Mouse (Mus musculus) layer of hippocampus, adult 9-10 months (tissue): ENCODE measurements around the gene Tmem174.

Source experiments
- DNase-seq: peaks from one replicate; pipeline ENCODE4 v3.0.0; 2022; ENCODE audit warnings: low spot score

Gene Tmem174

GRCm38 (mm10) chr13:98637145-98637544, at the start of gene Tmem174:
Tmem174 (minus strand) TSS chr13:98637410.
- no peak for DNase-seq

DNA sequence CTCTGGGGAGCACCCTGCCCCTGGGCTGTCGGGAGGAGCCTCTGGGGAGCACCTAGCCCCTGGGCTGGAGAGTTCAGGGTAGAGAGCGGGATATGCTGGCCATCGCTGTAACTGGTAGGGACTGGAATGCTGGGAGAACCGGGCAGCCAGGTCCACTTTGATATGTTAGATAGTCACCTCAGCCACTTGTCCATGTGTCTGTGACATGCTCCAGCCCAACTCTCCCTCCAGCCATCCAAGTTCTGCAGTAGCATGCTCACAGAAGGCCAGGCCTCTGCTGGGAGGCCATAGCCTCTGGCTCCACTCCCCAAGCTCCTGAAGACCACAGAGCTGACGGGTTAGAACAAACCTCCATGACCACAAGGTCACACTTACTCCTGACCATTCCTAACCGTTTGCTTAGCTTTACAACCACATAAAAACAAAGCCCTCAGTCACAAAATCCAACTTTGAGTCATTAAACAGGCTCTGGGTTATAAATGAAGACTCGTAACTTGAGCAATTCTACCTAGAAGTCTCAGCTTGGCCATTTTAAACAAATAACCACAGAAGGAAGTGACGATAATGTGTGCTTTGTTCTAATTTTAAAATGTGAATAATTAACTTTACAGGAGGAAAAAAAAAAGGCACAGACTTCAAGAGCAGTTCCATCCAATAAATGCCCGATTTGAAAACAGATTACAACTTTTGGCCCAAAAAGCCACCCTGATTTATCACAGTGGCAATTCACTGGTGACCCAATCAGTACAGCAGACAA, 47.1 kb upstream of the Tmem174 start:
- no peak for DNase-seq

- no peak for DNase-seq
Observed at GRCm38 (mm10) chr13:98683412-98683811, 46.2 kb upstream of the Tmem174 start.

DNA sequence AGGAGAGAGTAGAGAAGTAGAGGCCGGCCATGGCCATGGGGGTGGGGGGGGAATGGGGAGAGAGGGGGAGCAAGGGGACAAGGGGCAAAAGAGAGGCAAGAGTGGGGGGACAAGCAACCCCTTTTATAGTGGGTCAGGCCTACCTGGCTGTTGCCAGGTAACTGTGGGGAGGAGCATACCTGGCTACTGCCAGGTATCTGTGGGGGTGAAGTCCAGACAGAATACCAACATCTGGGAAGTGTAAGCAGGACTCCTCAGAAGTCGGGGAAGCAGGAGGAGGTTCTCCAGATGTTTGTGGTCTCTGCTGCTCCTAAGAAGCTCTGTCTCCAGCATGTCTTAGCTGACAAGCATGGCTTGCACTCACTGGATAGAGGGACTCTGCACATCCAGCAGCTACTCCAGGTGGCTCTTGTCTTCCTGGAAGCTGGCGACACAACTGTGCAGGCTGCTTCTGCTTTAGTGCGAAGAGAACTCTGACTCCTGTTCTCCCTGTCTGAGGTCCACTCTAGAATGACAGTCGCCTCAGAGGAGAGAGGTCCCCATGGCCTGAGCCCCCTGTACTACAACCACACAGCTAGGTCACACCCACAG, 43.4 kb upstream of the Tmem174 start:
- DNase-seq: no peak

DNA sequence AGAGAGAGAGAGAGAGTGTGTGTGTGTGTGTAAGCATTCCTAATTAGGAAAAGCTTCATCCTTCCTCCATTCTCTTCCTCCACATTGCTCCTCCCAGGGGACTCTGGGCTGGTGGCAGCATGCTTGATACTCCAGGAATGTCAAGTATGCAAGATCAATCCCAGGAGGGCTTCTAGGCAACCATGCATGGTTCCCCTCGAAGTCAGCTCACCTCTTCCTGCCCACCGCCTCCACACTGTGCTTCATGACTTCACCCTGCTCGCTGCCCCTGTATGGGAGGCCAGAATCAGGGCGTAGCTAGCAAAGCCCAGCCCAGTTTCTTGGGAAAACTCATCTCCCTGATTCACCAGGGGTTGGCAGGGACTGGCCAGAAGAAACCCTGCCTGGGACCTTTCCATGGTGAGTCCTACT, 42.4 kb upstream of the Tmem174 start:
- no peak for DNase-seq

- no peak for DNase-seq
Observed at GRCm38 (mm10) chr13:98679230-98679629, 42.0 kb upstream of the Tmem174 start.

DNA sequence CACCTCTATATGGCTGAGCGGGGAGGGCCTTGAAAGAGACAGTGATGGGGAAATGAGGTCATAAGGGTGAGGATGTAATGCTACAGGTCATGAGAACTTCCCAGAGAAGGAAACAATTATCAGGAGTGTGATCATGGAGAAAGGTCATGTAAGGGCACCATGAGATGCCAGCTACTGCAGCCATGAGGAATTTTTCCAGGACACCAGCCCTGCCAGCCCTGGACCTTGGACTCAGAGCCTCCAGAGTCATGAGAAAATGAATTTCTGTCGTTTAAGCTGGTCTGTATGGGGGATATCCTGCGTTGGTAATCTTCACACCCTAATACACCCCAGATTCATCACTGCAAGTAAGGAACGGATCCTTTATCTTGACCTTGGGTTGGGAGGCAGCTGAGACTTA, 36.7 kb upstream of the Tmem174 start:
- no peak for DNase-seq

DNA sequence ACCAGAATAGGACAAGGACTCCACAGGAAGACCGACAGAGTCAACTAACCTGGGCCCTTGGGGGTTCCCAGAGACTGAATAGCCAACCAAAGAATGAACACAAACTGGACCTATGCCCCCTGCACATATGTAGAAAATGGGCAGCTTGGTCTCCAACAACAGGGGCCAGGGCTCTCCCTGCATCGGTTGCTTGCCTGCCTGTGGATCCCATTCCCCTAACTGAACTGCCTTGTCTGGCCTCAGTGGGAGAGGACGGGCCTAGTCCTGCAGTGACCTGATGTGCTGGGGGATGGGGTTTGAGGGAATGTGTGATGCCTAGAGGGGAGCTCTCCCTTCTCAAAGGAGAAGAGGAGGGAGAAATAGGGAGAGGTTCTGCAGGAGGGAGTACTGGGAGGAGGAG, 32.1 kb upstream of the Tmem174 start:
- DNase-seq: no peak

- no peak for DNase-seq
Observed at GRCm38 (mm10) chr13:98667316-98667715, 30.1 kb upstream of the Tmem174 start.

- no peak for DNase-seq
Observed at GRCm38 (mm10) chr13:98665240-98665639, 28.0 kb upstream of the Tmem174 start.

GRCm38 (mm10) chr13:98662173-98662675, 25.0 kb upstream of the Tmem174 start:
- no peak for DNase-seq

DNA sequence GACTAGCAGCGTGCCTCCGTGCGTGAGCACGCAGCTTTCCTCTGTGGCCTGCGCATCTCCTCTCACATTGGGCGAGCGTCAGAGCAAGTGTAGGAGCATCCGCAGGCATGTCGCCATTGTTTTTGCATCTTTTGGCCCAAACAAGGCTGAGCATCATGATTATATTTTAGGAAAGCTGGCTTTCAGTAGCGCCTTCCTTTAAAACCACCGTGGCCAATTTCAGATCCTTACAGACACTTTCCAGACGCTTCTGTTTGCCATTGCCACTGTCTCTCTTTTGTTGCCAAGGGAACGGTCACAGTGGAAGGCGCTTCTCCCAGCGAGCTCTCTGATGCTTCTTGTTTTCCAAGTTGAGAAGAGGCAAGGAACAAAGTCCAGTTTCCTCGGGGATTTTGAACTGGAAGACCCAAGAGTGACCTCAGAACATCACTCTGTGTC, 18.8 kb upstream of the Tmem174 start:
- DNase-seq: no peak

GRCm38 (mm10) chr13:98655346-98655745, 18.1 kb upstream of the Tmem174 start:
- DNase-seq: no peak

- DNase-seq: no peak
Observed at GRCm38 (mm10) chr13:98654129-98654939, 17.1 kb upstream of the Tmem174 start.

DNA sequence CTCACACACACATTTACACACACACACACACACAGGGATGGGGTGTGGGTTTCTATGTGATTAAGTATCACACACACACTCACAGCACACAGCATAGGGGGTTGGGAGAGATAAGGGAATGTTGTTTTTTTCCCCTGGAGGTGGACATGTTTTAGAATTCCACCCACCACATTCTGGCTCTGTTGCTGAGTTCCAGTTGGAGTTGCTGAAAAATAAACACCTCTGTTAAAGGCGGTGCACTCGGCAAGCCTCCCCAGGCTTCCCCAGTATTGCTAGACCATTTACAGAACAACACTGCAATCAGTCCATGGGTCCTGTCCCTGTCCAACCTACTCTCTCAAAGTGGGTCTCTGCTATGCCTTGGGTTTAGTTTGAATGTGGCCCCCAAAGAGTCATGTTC, 15.0 kb upstream of the Tmem174 start:
- DNase-seq: no peak

DNA sequence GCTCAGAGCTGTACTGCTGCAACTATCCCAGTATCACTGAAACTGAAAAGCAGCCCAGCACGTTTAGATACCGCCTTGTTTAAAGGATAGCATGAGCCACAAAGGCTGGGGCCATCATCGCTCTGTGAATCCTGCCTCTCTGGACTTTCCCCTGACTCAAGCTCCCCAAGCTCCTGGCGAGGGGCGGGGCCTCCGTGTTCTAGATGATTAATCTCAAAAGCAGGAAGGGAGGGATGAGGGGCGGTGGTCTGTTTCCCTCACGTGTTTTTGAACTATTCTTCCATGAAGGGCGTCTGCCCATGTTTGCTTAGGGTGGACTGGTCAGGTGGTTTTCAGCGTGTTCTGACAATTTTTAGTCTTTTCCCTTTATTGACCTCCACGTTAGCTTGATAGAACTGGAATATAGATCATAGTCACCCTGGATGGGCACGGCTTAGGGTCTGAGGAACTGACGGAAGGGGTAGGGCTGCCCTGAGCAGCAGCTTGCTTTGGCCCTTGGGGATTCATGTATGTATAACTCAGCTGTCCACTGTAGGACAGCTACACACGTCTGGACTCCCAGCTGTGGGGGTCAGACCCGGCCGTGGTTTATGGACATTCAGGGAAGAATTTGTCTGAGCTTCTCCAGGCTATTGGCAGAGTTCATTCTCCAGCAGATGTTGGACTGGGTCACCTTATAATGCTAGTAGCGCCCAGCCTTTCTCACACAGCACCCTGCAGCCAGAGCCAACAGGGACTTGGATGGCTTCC, 14.2 kb upstream of the Tmem174 start:
- no peak for DNase-seq

GRCm38 (mm10) chr13:98647775-98648568, 10.8 kb upstream of the Tmem174 start:
- no peak for DNase-seq

DNA sequence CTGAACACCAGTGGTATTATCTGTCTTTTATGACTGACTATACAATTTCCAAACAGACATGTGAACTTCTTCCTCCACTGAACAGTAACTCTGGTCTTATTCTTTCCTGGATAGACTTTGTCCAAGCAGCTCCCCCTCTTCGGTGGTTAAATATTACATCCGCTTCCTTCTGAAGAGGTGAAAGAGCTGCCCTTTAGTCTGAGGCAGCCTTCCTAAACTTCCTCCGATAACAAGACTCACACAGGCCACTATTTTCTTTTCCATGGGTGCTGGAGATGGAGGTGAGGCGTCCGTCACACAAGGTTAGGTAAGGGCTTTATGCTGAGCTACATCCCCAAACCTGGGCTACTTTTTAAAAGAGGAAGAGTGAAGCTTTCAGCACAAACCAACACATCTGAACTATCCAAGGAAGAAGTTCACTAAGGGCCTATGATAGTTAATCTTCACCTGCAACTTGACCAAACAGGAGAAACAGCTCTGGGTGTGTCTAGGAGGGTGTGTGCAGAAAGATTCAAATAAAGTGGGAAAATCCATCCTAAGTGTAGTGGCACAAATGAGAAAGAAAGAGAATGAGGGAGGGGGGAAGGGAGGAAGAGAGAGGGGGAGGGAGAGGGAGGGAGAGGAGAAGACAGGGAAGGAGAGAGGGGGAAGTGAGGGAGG, 1.4 kb upstream of the Tmem174 start:
- DNase-seq: no peak

DNA sequence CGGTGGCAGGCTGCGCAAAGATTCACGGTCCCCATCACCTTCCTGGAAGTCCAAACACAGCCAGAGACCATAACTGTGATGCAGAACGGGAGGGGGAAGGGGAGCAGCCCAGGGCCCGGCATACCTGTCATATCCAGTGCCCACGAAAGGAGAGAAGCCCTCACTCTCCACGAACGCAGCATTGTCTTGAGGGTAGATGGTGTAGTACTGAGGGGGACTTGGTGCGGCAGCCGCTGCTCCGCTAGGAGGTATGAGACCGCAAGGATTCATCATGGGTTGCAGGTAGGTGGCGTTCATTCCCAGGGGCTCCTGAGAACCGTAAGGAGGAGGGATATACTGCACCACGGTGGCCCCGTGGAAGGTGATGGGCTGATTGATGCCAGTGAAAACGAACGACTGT, 639 bp downstream of the Tmem174 start:
- no peak for DNase-seq

GRCm38 (mm10) chr13:98633641-98634484, 3.3 kb downstream of the Tmem174 start:
- DNase-seq: peak; percentile 24
